In the genomic region with DNA sequence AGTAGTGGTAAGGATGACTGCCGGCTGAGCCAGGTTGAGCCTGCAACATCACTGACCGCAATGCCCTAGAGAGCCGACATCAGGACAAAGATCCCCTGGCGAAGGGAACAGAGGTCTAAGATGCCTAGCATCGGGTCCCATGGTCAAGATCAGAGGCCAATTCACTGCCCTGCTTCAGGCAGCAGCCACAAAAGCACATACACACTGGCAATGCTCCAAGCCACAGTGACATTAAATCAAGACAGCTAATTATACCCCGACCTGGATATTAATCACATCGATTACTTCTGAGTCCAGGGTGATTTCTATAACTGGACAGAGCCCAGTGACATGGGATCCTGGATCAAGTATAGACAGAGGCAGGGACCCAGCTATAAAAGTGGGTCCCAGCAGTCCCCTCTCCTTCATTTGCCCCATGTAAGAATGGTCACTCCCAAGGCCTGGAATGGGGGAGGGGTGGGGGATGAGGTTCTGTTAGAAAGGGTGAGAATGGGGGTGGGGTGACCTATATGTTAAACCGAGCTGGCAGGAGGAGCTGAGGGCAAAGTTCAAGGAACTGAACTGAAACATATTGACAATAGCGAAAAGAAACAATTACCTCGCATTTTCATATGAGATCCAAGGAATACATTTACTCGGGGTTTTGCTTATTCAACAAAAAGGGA, we compare ENCODE assay signal across 16 mouse cellular contexts.
DNase-seq lines count a peak whose midpoint lies in the region; ATAC-seq lines count a peak whose summit lies in the region.
"Had no signal": no experiment of that assay in that cellular context is flagged by ENCODE, and none has a peak within 500 bp of the region (broad histone marks: within the 10 kb centered on the region; RNA-seq: fewer than 3 reads in every experiment).

No protein-coding gene starts in this region.

- 0 out of 2 replicates have a peak, but pooled peaks cover 4% of the 10 kb centered on the region for H3K36me3 ChIP-seq in heart, embryonic 10.5 days
- no peaks in the 10 kb centered on the region for H3K36me3 ChIP-seq in hindbrain, embryonic 11.5 days (ENCODE audit: control insufficient read depth, insufficient read depth, low read length)
- H3K36me3 ChIP-seq in hindbrain, embryonic 12.5 days: no peaks in the 10 kb centered on the region
- H3K36me3 ChIP-seq: neural tube, embryonic 12.5 days had no signal

- H3K27ac ChIP-seq in heart, embryonic 10.5 days: 0 out of 2 replicates have a peak overlapping the region, but pooled peaks have one; percentile 7
- no peak overlapping the region for H3K27ac ChIP-seq in hindbrain, embryonic 11.5 days (ENCODE audit: low read depth, low read length)
- no peak overlapping the region for H3K27ac ChIP-seq in hindbrain, embryonic 12.5 days
- H3K27ac ChIP-seq: kidney, embryonic 15.5 days; neural tube, embryonic 12.5 days had no signal

- no peaks in the 10 kb centered on the region for H3K27me3 ChIP-seq in heart, embryonic 10.5 days (ENCODE audit: insufficient read depth, poor library complexity, severe bottlenecking)
- H3K27me3 ChIP-seq in hindbrain, embryonic 11.5 days (ENCODE audit: control insufficient read depth, insufficient read depth, low read length): no peaks in the 10 kb centered on the region
- no peaks in the 10 kb centered on the region for H3K27me3 ChIP-seq in hindbrain, embryonic 12.5 days
- H3K27me3 ChIP-seq: kidney, embryonic 15.5 days; neural tube, embryonic 12.5 days had no signal

- H3K4me1 ChIP-seq in heart, embryonic 10.5 days: peaks cover 85% of the 10 kb centered on the region
- H3K4me1 ChIP-seq in hindbrain, embryonic 11.5 days (replicated peaks; ENCODE audit: control insufficient read depth, insufficient read depth, low read length): peaks cover 4% of the 10 kb centered on the region; the same call in 1 of the 2 replicates
- H3K4me1 ChIP-seq in hindbrain, embryonic 12.5 days: peaks cover 22% of the 10 kb centered on the region

- H3K4me3 ChIP-seq in heart, embryonic 10.5 days: no peak overlapping the region
- H3K4me3 ChIP-seq in hindbrain, embryonic 11.5 days (ENCODE audit: low read depth, low read length): no peak overlapping the region
- H3K4me3 ChIP-seq in hindbrain, embryonic 12.5 days: no peak overlapping the region
- H3K4me3 ChIP-seq: kidney, embryonic 15.5 days; neural tube, embryonic 12.5 days had no signal

- ATAC-seq in hindbrain, embryonic 11.5 days (ENCODE audit: low FRiP score): peak; percentile 22; the same call in 1 of the 2 replicates
- ATAC-seq in hindbrain, embryonic 12.5 days (ENCODE audit: low FRiP score): no peak
- ATAC-seq: inflammation-experienced regulatory T-cells, adult 6 months; liver, postnatal 0 days had no signal

- peak; percentile 41 for DNase-seq in cerebellum, adult 11 months
- no peak for DNase-seq in cerebellum, postnatal 4 days (ENCODE audit: low spot score in 2 of 2)
- DNase-seq in heart, embryonic 10.5 days (ENCODE audit: low spot score): no peak
- DNase-seq in heart, adult 11 months: no peak
- DNase-seq in hindbrain, embryonic 11.5 days (ENCODE audit: low spot score): peak; percentile 35
- DNase-seq in ZHBTc4 (ENCODE audit: low read depth, low spot score): peak; percentile 21
- DNase-seq in thymus, postnatal 36 days: no peak
- DNase-seq: layer of hippocampus, postnatal 36 days; liver; liver, postnatal 0 days; lung, postnatal 36 days; right cerebral cortex, postnatal 14 days had no signal

- no peak overlapping the region for H3K4me2 ChIP-seq in hindbrain, embryonic 11.5 days (replicated peaks; ENCODE audit: low read depth, low read length)
- H3K4me2 ChIP-seq in hindbrain, embryonic 12.5 days (replicated peaks): no peak overlapping the region
- H3K4me2 ChIP-seq: kidney, embryonic 15.5 days; neural tube, embryonic 12.5 days had no signal

- H3K9ac ChIP-seq in hindbrain, embryonic 11.5 days (ENCODE audit: low read depth, low read length): no peak overlapping the region
- H3K9ac ChIP-seq in hindbrain, embryonic 12.5 days: no peak overlapping the region
- H3K9ac ChIP-seq: kidney, embryonic 15.5 days; liver, postnatal 0 days; neural tube, embryonic 12.5 days had no signal

- 76% methylated on average over 11 of the region's 11 CpGs for WGBS in heart, embryonic 10.5 days
- 50% methylated on average over 11 of the region's 11 CpGs for WGBS in hindbrain, embryonic 11.5 days
- WGBS in hindbrain, embryonic 12.5 days: 54% methylated on average over 11 of the region's 11 CpGs

- H3K9me3 ChIP-seq in heart, embryonic 10.5 days: no peaks in the 10 kb centered on the region
- H3K9me3 ChIP-seq in hindbrain, embryonic 11.5 days (ENCODE audit: control insufficient read depth, low read length): no peaks in the 10 kb centered on the region
- no peaks in the 10 kb centered on the region for H3K9me3 ChIP-seq in hindbrain, embryonic 12.5 days (replicated peaks)
- H3K9me3 ChIP-seq: kidney, embryonic 15.5 days; neural tube, embryonic 12.5 days had no signal

Comparison
In these comparisons a context has a peak if more than half of its experiments do, and no peak if none do; other contexts are left out.
1. DNase-seq: peak in cerebellum, adult 11 months (single experiment), hindbrain, embryonic 11.5 days (single experiment) and ZHBTc4 (single experiment); none in cerebellum, postnatal 4 days (0 of 2), heart, embryonic 10.5 days (single experiment), heart, adult 11 months (single experiment) and thymus, postnatal 36 days (0 of 2).